Mouse (Mus musculus) lung, embryonic 16.5 days (tissue): ENCODE measurements around the gene Hist1h2bj. TPM values are rescaled to one million over a fixed set of nuclear protein-coding genes. Genes with fewer than 3 reads are reported as not detected.

Experiments
- ATAC-seq: fragments of 200-750 bp; cut with Nextera tagmentation; 2 replicates; pipeline ENCODE4 v1.8.0; 2017; ENCODE audit warnings: low read depth, mild to moderate bottlenecking, moderate library complexity
- H3K27ac ChIP-seq: fragments of 300-500 bp; sonication (generic); 2 replicates; pipeline ENCODE4 v1.5.1; 2014; ENCODE audit warnings: mild to moderate bottlenecking, control low read depth, low read length
- H3K27me3 ChIP-seq: fragments of 300-500 bp; sonication (generic); 2 replicates; pipeline ENCODE4 v1.6.1; 2014; ENCODE audit warnings: low read depth, low read length, mixed read lengths; ENCODE audit not compliant: control insufficient read depth, insufficient read depth
- H3K36me3 ChIP-seq: fragments of 300-500 bp; sonication (generic); 2 replicates; pipeline ENCODE4 v1.6.1; 2014; ENCODE audit warnings: low read length; ENCODE audit not compliant: control insufficient read depth, insufficient read depth
- H3K4me1 ChIP-seq: fragments of 300-500 bp; sonication (generic); replicated peaks from 2 replicates; pipeline ENCODE4 v1.6.1; 2014; ENCODE audit warnings: low read length, mixed read lengths; ENCODE audit not compliant: control insufficient read depth, insufficient read depth
- H3K4me2 ChIP-seq: fragments of 300-500 bp; sonication (generic); 2 replicates; pipeline ENCODE4 v1.6.1; 2014; ENCODE audit warnings: low read depth, low read length, control low read depth
- H3K4me3 ChIP-seq: fragments of 300-500 bp; sonication (generic); 2 replicates; pipeline ENCODE4 v1.5.1; 2014; ENCODE audit warnings: mild to moderate bottlenecking, low read length, control low read depth
- H3K9ac ChIP-seq: fragments of 300-500 bp; sonication (generic); 2 replicates; pipeline ENCODE4 v1.6.1; 2014; ENCODE audit warnings: low read length, control low read depth
- H3K9me3 ChIP-seq: fragments of 300-500 bp; sonication (generic); 2 replicates; pipeline ENCODE4 v1.6.1; 2016; ENCODE audit warnings: low read length; ENCODE audit not compliant: control insufficient read depth
- WGBS: fragments of 180-500 bp; shearing (Covaris S2); extraction: QIAGEN DNeasy Blood & Tissue Kit; methylation state at CpG from one replicate; pipeline ENCODE4 v1.1.7; 2014; 5-methylcytosine and 5-hydroxymethylcytosine counted together
- polyA plus RNA-seq: library from polyadenylated mRNA; unstranded; fragments of >200 nt; fragmentation: Nextera tagmentation; extraction: Ambion mirVana; gene quantifications from 2 replicates; pipeline ENCODE4 v1.2.1, GENCODE M21; 2015

The Hist1h2bj gene
- polyA plus RNA-seq, 1 experiment from 2014 or later: 12.9 TPM

DNA sequence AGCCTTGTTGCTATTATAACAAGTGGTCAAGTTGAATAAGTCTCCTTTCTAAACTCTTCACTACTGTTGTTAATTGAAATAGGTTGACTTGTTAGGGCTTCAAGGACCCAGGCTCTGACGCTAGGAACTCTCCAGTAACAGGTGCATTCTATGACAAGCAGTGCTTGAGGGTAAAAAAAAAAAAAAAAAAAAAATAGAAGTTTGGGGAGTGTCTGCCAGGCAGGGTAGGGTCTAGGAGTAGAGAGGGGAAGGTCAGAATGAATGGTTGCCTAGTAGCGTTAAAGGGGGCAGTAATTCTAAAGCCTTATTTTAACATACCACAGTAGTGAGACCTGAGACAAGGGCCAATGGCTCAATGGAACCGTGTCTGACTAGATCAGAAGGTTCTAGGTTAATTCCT lies 44.6 kb upstream of the Hist1h2bj start:
- Histone ChIP-seq H3K36me3 (no peaks in the 10 kb centered on the region), H3K4me3 (no peak overlapping the region), H3K27ac (no peak overlapping the region), H3K9me3 (no peaks in the 10 kb centered on the region), H3K4me2 (no peak overlapping the region), H3K27me3 (peaks cover 54% of the 10 kb centered on the region), H3K9ac (no peak overlapping the region), H3K4me1 (peaks cover 10% of the 10 kb centered on the region; the same call in 1 of the 2 replicates)
- WGBS: 18% methylated on average over 3 of the region's 3 CpGs
- ATAC-seq: no peak

DNA sequence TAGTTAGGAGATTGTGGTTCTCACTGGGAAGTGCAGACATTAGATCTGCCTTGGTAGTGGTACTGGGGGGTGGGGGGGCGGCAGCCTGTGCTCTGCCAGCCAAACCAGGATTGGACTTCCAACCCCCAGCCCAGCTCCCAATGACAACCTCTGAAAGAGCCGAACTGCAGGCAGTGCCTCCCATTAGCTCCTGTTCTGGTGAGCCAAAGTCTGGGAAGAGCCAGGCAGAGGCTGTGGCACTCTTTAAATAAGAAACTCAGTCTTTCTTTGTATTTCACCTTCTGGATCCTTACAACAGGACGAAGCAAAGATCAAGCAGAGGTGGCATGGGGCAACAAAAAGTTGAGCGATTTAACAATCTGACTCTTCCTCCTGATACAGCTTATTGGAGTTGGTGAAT lies 43.9 kb upstream of the Hist1h2bj start:
- Histone ChIP-seq H3K27me3 (peaks cover 61% of the 10 kb centered on the region), H3K4me2 (no peak overlapping the region), H3K9me3 (no peaks in the 10 kb centered on the region), H3K27ac (no peak overlapping the region), H3K9ac (no peak overlapping the region), H3K4me3 (no peak overlapping the region), H3K4me1 (peaks cover 10% of the 10 kb centered on the region; the same call in 1 of the 2 replicates), H3K36me3 (no peaks in the 10 kb centered on the region)
- 46% methylated on average over 4 of the region's 4 CpGs for WGBS
- ATAC-seq: no peak

DNA sequence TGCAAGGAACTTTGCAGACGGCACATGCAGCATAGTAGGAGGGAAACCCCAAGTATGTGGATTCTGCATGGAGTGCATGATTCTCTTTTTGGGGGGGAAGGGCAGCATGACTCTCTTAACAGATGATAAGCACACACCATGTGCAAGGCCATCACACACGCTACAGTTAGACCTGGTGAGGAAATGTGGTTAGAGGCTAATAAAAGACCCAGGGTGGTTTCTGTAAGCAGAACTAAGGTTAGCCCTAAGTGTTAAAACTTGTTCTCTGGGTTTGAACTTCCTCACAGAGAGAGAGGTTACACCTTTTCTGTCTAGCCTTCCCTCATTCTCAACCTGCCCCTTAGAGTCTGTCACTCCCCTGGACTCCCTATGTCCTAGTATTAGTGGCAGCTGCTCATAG lies 41.7 kb upstream of the Hist1h2bj start:
- peaks cover 69% of the 10 kb centered on the region for H3K27me3 ChIP-seq
- 0 out of 2 replicates have a peak overlapping the region, but pooled peaks have one; percentile 18 for H3K4me2 ChIP-seq
- no peak overlapping the region for H3K27ac ChIP-seq
- no peak overlapping the region for H3K9ac ChIP-seq
- H3K4me3 ChIP-seq: no peak overlapping the region
- H3K4me1 ChIP-seq: peaks cover 13% of the 10 kb centered on the region
- H3K36me3 ChIP-seq: no peaks in the 10 kb centered on the region
- 57% methylated on average over 2 of the region's 2 CpGs for WGBS
- ATAC-seq: no peak
- no peaks in the 10 kb centered on the region for H3K9me3 ChIP-seq

GRCm38 (mm10) chr13:22001823-22002222 lies 41.2 kb upstream of the Hist1h2bj start:
- Histone ChIP-seq H3K4me3 (no peak overlapping the region), H3K36me3 (no peaks in the 10 kb centered on the region), H3K9me3 (no peaks in the 10 kb centered on the region), H3K9ac (no peak overlapping the region), H3K4me2 (0 out of 2 replicates have a peak overlapping the region, but pooled peaks have one; percentile 18), H3K27me3 (peaks cover 69% of the 10 kb centered on the region), H3K4me1 (peaks cover 13% of the 10 kb centered on the region), H3K27ac (no peak overlapping the region)
- ATAC-seq: no peak
- 13% methylated on average over 5 of the region's 5 CpGs for WGBS

DNA sequence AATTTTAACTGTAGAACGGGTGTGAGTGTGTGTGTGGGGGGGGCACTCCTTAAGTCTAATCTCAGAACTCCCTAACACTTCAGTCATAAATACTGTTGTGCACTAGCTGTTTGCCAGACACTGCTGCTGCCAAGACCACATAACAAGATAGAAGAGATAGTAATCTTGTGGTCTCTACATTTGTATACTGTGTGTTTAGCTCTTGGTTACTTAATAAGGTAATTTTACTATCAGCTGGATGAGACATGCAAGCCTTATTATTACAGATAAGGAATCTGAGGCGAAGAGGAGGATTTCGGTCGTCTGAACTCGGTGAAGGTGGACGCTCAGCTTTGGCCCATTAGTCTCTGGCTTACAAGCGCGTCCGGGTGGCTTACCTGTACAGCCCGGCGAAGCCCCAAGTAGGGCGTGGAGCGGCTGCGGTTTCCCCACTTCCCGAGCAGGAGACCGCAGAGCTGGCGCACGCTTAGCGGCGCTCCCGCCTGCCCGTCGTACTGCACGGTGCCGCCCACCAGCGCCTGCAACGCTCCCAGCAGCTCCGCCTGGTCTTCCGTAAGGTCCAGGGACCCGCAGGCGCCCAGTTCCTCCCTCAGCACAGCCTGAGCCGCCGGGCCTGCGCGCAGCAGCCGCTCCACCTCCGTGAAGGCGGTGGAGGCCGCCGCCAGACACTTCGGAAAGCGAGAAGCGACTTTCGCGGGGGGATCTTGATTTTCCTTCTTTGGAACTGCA lies 37.2 kb upstream of the Hist1h2bj start:
- peak; percentile 92 for ATAC-seq
- H3K9me3 ChIP-seq: no peaks in the 10 kb centered on the region
- peak overlapping the region; percentile 64 for H3K9ac ChIP-seq
- H3K36me3 ChIP-seq: no peaks in the 10 kb centered on the region
- H3K4me2 ChIP-seq: peak overlapping the region; percentile 99
- H3K27ac ChIP-seq: peak overlapping the region; percentile 46
- peaks cover 15% of the 10 kb centered on the region for H3K4me1 ChIP-seq
- H3K4me3 ChIP-seq: peak overlapping the region; percentile 70
- under 1% methylated on average over 45 of the region's 45 CpGs for WGBS
- peaks cover 75% of the 10 kb centered on the region for H3K27me3 ChIP-seq

GRCm38 (mm10) chr13:22006334-22007120 lies 36.5 kb upstream of the Hist1h2bj start:
- Histone ChIP-seq H3K27ac (peak overlapping the region; percentile 46), H3K4me1 (peaks cover 15% of the 10 kb centered on the region), H3K36me3 (no peaks in the 10 kb centered on the region), H3K9ac (peak overlapping the region; percentile 64), H3K4me3 (peak overlapping the region; percentile 70), H3K4me2 (peak overlapping the region; percentile 99), H3K27me3 (peaks cover 70% of the 10 kb centered on the region), H3K9me3 (no peaks in the 10 kb centered on the region)
- under 1% methylated on average over 38 of the region's 38 CpGs for WGBS
- ATAC-seq: peak; percentile 95

- Histone ChIP-seq H3K9me3 (no peaks in the 10 kb centered on the region), H3K27me3 (peaks cover 72% of the 10 kb centered on the region), H3K4me2 (peak overlapping the region; percentile 99), H3K4me1 (peaks cover 15% of the 10 kb centered on the region), H3K27ac (no peak overlapping the region), H3K4me3 (peak overlapping the region; percentile 70), H3K9ac (peak overlapping the region; percentile 60), H3K36me3 (no peaks in the 10 kb centered on the region)
- WGBS: 3% methylated on average over 18 of the region's 18 CpGs
- ATAC-seq: no peak
Measured at GRCm38 (mm10) chr13:22007121-22007510, 35.9 kb upstream of the Hist1h2bj start.

GRCm38 (mm10) chr13:22007872-22008271 lies 35.1 kb upstream of the Hist1h2bj start:
- 47% methylated on average over 7 of the region's 7 CpGs for WGBS
- H3K4me2 ChIP-seq: no peak overlapping the region
- no peaks in the 10 kb centered on the region for H3K9me3 ChIP-seq
- H3K27me3 ChIP-seq: peaks cover 76% of the 10 kb centered on the region
- no peak overlapping the region for H3K27ac ChIP-seq
- no peak overlapping the region for H3K9ac ChIP-seq
- H3K4me1 ChIP-seq: peaks cover 15% of the 10 kb centered on the region
- H3K4me3 ChIP-seq: no peak overlapping the region
- ATAC-seq: no peak
- no peaks in the 10 kb centered on the region for H3K36me3 ChIP-seq

GRCm38 (mm10) chr13:22008707-22009106 lies 34.3 kb upstream of the Hist1h2bj start:
- H3K4me1 ChIP-seq: peaks cover 16% of the 10 kb centered on the region
- H3K9me3 ChIP-seq: no peaks in the 10 kb centered on the region
- no peak overlapping the region for H3K4me3 ChIP-seq
- WGBS: 73% methylated on average over 3 of the region's 3 CpGs
- ATAC-seq: no peak
- no peaks in the 10 kb centered on the region for H3K36me3 ChIP-seq
- H3K9ac ChIP-seq: no peak overlapping the region
- peaks cover 74% of the 10 kb centered on the region for H3K27me3 ChIP-seq
- no peak overlapping the region for H3K27ac ChIP-seq
- H3K4me2 ChIP-seq: no peak overlapping the region
